In the genomic region with DNA sequence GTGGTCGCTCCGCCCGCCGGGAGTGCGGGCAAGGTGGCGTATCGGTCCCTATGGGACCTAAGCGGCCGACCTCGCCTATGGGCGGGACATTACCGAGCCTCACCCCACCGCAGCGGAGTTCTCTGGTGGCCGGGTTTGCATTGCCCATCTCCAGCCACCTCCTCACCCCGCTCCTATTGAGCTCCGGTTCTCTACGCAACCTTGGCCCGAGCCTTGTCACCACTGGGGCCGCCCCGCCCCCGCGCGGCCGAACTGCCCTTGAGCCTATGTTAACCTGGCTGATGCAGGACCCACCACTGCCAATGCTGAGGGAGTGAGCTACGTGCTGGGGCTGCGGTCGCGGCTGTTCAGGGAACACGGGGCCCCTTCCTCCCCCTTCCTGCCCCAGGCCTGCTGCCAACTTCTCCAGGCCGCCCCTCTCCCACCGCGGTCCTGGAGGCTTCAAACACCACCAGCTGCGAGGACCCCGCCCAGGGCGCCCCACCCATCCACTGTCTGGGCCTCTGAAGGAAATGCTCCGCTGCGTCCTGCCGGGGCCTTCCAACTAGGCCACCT, we compare ENCODE assay signal across 8 mouse cellular contexts. TPM values are rescaled to one million over a fixed set of nuclear protein-coding genes. Genes with fewer than 3 reads are reported as not detected.
DNase-seq lines count a peak whose midpoint lies in the region; ATAC-seq lines count a peak whose summit lies in the region.

No protein-coding gene starts in this region.

- H3K9ac ChIP-seq in heart, embryonic 16.5 days (ENCODE audit: low read length): peak overlapping the region; percentile 94

- peak; percentile 46 for ATAC-seq in erythroblast, adult 5-6 weeks (replicated peaks; ENCODE audit: low FRiP score, poor library complexity, severe bottlenecking)
- ATAC-seq in heart, embryonic 16.5 days (replicated peaks; ENCODE audit: extremely low read depth, insufficient read depth, low FRiP score): peak; percentile 71
- ATAC-seq in megakaryocyte, adult 5-6 weeks (ENCODE audit: poor library complexity, severe bottlenecking): peak; percentile 14

- H3K4me3 ChIP-seq in heart, embryonic 16.5 days (ENCODE audit: low read length): peak overlapping the region; percentile 68

- peak overlapping the region; percentile 90 for H3K4me2 ChIP-seq in heart, embryonic 16.5 days (ENCODE audit: low read depth, low read length)

- no peaks in the 10 kb centered on the region for H3K9me3 ChIP-seq in heart, embryonic 16.5 days (replicated peaks; ENCODE audit: control insufficient read depth, low read length)

- H3K27me3 ChIP-seq in heart, embryonic 16.5 days (ENCODE audit: control insufficient read depth, insufficient read depth, low read length): no peaks in the 10 kb centered on the region

- H3K4me1 ChIP-seq in heart, embryonic 16.5 days (ENCODE audit: control insufficient read depth, insufficient read depth, low read length): peaks cover 19% of the 10 kb centered on the region

- H3K27ac ChIP-seq in heart, embryonic 16.5 days (ENCODE audit: low read length): peak overlapping the region; percentile 100

- no peaks in the 10 kb centered on the region for H3K36me3 ChIP-seq in heart, embryonic 16.5 days (ENCODE audit: control insufficient read depth, insufficient read depth)

- under 1% methylated on average over 39 of the region's 39 CpGs for WGBS in heart, embryonic 16.5 days

- peak; percentile 78 to 85 for DNase-seq in cerebellum, adult 18-20 months
- no peak for DNase-seq in cerebellum, adult 9-11 months
- peak; percentile 83 for DNase-seq in adrenal gland, postnatal 25 days
- peak; percentile 89 for DNase-seq in kidney, postnatal 14 days
- DNase-seq in spleen, postnatal 4 days (ENCODE audit: low spot score in 2 of 2): peak; percentile 85 to 93

RNA-seq across cellular contexts. Expression of a gene that starts 0.8 kb away (rescaled TPM):
- total RNA-seq in adrenal gland, postnatal 25 days (2021): 85.4 and 93.8 TPM in 2 replicates
- total RNA-seq in erythroblast, adult 5-6 weeks (2015; ENCODE audit: low replicate concordance): 29.4 and 32.6 TPM in 2 replicates
- 16.7 and 36.9 TPM in 2 replicates for total RNA-seq in erythroblast, adult 5-6 weeks (2017; ENCODE audit: low replicate concordance)
- 24.2 and 26.7 TPM in 2 replicates for polyA plus RNA-seq in heart, embryonic 16.5 days (2015; fragmentation: Nextera tagmentation; extraction: Ambion mirVana)
- total RNA-seq in megakaryocyte, adult 5-6 weeks (2015): 108 and 122 TPM in 2 replicates
- total RNA-seq in megakaryocyte, adult 5-6 weeks (2017): 61.7 and 64.4 TPM in 2 replicates

RNA-seq across cellular contexts. Expression of a gene that starts 22.8 kb away (rescaled TPM):
- not detected in 2 replicates for total RNA-seq in adrenal gland, postnatal 25 days (2021)
- total RNA-seq in erythroblast, adult 5-6 weeks (2015; ENCODE audit: low replicate concordance): not detected in 2 replicates
- not detected in 2 replicates for total RNA-seq in erythroblast, adult 5-6 weeks (2017; ENCODE audit: low replicate concordance)
- 0.18 TPM in 1 of 2 replicates, not detected in the other for polyA plus RNA-seq in heart, embryonic 16.5 days (2015; fragmentation: Nextera tagmentation; extraction: Ambion mirVana)
- not detected in 2 replicates for total RNA-seq in megakaryocyte, adult 5-6 weeks (2015)
- total RNA-seq in megakaryocyte, adult 5-6 weeks (2017): not detected in 2 replicates

Comparison
In these comparisons a context has a peak if more than half of its experiments do, and no peak if none do; other contexts are left out.
1. ATAC-seq: peak in every context shown above with its lines; median percentile 71 in heart, embryonic 16.5 days; 46 in erythroblast, adult 5-6 weeks; 14 in megakaryocyte, adult 5-6 weeks.